Mouse (Mus musculus) midbrain, embryonic 15.5 days (tissue): ENCODE data around the gene Rassf3. TPM values are rescaled to one million over a fixed set of nuclear protein-coding genes. Genes with fewer than 3 reads are reported as not detected.

Source experiments
- ATAC-seq: fragments of 200-750 bp; cut with Nextera tagmentation; replicated peaks from 2 replicates; pipeline ENCODE4 v1.8.0; 2017; ENCODE audit warnings: moderate TSS enrichment
- H3K27ac ChIP-seq: fragments of 300-500 bp; sonication (generic); 2 replicates; pipeline ENCODE4 v1.5.1; 2015; ENCODE audit warnings: mild to moderate bottlenecking, inconsistent platforms
- H3K27me3 ChIP-seq: fragments of 300-500 bp; sonication (generic); replicated peaks from 2 replicates; pipeline ENCODE4 v1.6.1; 2015; ENCODE audit warnings: inconsistent platforms
- H3K36me3 ChIP-seq: fragments of 300-500 bp; sonication (generic); replicated peaks from 2 replicates; pipeline ENCODE4 v1.6.1; 2015; ENCODE audit warnings: inconsistent platforms
- H3K4me1 ChIP-seq: fragments of 300-500 bp; sonication (generic); 2 replicates; pipeline ENCODE4 v1.6.1; 2015; ENCODE audit warnings: inconsistent platforms
- H3K4me2 ChIP-seq: fragments of 300-500 bp; sonication (generic); 2 replicates; pipeline ENCODE4 v1.6.1; 2015; ENCODE audit warnings: inconsistent platforms, mild to moderate bottlenecking, moderate library complexity
- H3K4me3 ChIP-seq: fragments of 300-500 bp; sonication (generic); 2 replicates; pipeline ENCODE4 v1.5.1; 2015; ENCODE audit warnings: mild to moderate bottlenecking, inconsistent platforms
- H3K9ac ChIP-seq: fragments of 300-500 bp; sonication (generic); 2 replicates; pipeline ENCODE4 v1.6.1; 2015; ENCODE audit warnings: mild to moderate bottlenecking, inconsistent platforms
- H3K9me3 ChIP-seq: fragments of 300-500 bp; sonication (generic); 2 replicates; pipeline ENCODE4 v1.6.1; 2016; ENCODE audit warnings: inconsistent platforms
- WGBS: fragments of 180-500 bp; shearing (Covaris S2); methylation state at CpG from one replicate; pipeline ENCODE4 v1.1.7; 2015; ENCODE audit warnings: mixed read lengths; 5-methylcytosine and 5-hydroxymethylcytosine counted together
- polyA plus RNA-seq: library from polyadenylated mRNA; unstranded; fragments of >200 nt; fragmentation: Nextera tagmentation; extraction: Ambion mirVana; gene quantifications from 2 replicates; pipeline ENCODE4 v1.2.1, GENCODE M21; 2015

Gene Rassf3
- polyA plus RNA-seq, 1 experiment from 2014 or later = 4.2 TPM

GRCm38 (mm10) chr10:121483364-121483763 lies 7.2 kb upstream of the Rassf3 start:
- Histone ChIP-seq H3K9ac (no peak overlapping the region), H3K27me3 (no peaks in the 10 kb centered on the region), H3K36me3 (no peaks in the 10 kb centered on the region), H3K9me3 (no peaks in the 10 kb centered on the region), H3K27ac (no peak overlapping the region), H3K4me2 (no peak overlapping the region), H3K4me1 (no peaks in the 10 kb centered on the region), H3K4me3 (no peak overlapping the region)
- WGBS = 70% methylated on average over 1 of the region's 1 CpGs
- no peak for ATAC-seq

DNA sequence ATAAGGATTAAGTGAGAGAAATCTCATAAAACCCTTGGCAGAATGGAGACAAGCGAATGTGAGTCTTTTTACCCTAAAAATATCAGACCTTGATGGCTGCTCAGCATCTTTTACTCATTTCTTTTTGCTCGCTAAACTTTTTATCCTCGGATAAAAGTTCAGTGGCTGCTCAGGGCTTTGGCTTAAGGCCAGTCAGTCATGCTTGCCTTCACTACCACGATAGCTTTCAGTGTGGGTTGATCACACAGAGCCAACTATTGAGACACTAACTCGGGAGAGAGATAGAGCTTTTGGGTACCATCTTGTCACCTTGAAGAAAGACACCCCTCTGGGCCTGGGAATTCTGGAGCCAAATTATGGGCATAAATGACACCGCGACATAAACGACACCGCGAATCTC lies 5.0 kb upstream of the Rassf3 start:
- peaks cover 10% of the 10 kb centered on the region for H3K4me1 ChIP-seq
- H3K4me2 ChIP-seq = no peak overlapping the region
- H3K9me3 ChIP-seq = no peaks in the 10 kb centered on the region
- H3K4me3 ChIP-seq = no peak overlapping the region
- no peak overlapping the region for H3K27ac ChIP-seq
- WGBS = 85% methylated on average over 10 of the region's 10 CpGs
- H3K36me3 ChIP-seq = no peaks in the 10 kb centered on the region
- H3K9ac ChIP-seq = no peak overlapping the region
- no peak for ATAC-seq
- H3K27me3 ChIP-seq = no peaks in the 10 kb centered on the region

GRCm38 (mm10) chr10:121479987-121480386 lies 3.8 kb upstream of the Rassf3 start:
- no peak overlapping the region for H3K4me2 ChIP-seq
- peaks cover 21% of the 10 kb centered on the region for H3K4me1 ChIP-seq
- no peaks in the 10 kb centered on the region for H3K36me3 ChIP-seq
- no peak overlapping the region for H3K27ac ChIP-seq
- no peak for ATAC-seq
- H3K27me3 ChIP-seq = 0 out of 2 replicates have a peak, but pooled peaks cover 5% of the 10 kb centered on the region
- no peak overlapping the region for H3K9ac ChIP-seq
- no peaks in the 10 kb centered on the region for H3K9me3 ChIP-seq
- no peak overlapping the region for H3K4me3 ChIP-seq
- 98% methylated on average over 1 of the region's 1 CpGs for WGBS

GRCm38 (mm10) chr10:121477433-121477832 lies 1.3 kb upstream of the Rassf3 start:
- peak overlapping the region; percentile 85; the same call in 1 of the 2 replicates for H3K4me2 ChIP-seq

GRCm38 (mm10) chr10:121476968-121477337 lies 806 bp upstream of the Rassf3 start:
- no peaks in the 10 kb centered on the region for H3K36me3 ChIP-seq
- H3K4me3 ChIP-seq = peak overlapping the region; percentile 63
- no peak overlapping the region for H3K27ac ChIP-seq
- no peaks in the 10 kb centered on the region for H3K9me3 ChIP-seq
- H3K4me2 ChIP-seq = peak overlapping the region; percentile 85
- 14% methylated on average over 8 of the region's 8 CpGs for WGBS
- H3K9ac ChIP-seq = no peak overlapping the region
- ATAC-seq = peak; percentile 8; the same call in 1 of the 2 replicates
- peaks cover 18% of the 10 kb centered on the region for H3K27me3 ChIP-seq
- H3K4me1 ChIP-seq = peaks cover 21% of the 10 kb centered on the region

More at GRCm38 (mm10) chr10:121477433-121477832, 1.3 kb upstream of the Rassf3 start:
- 7% methylated on average over 10 of the region's 10 CpGs for WGBS
- peaks cover 21% of the 10 kb centered on the region for H3K4me1 ChIP-seq
- H3K9ac ChIP-seq = no peak overlapping the region
- H3K27ac ChIP-seq = no peak overlapping the region
- H3K9me3 ChIP-seq = no peaks in the 10 kb centered on the region
- no peak for ATAC-seq
- H3K4me3 ChIP-seq = no peak overlapping the region
- H3K27me3 ChIP-seq = peaks cover 18% of the 10 kb centered on the region
- H3K36me3 ChIP-seq = no peaks in the 10 kb centered on the region

DNA sequence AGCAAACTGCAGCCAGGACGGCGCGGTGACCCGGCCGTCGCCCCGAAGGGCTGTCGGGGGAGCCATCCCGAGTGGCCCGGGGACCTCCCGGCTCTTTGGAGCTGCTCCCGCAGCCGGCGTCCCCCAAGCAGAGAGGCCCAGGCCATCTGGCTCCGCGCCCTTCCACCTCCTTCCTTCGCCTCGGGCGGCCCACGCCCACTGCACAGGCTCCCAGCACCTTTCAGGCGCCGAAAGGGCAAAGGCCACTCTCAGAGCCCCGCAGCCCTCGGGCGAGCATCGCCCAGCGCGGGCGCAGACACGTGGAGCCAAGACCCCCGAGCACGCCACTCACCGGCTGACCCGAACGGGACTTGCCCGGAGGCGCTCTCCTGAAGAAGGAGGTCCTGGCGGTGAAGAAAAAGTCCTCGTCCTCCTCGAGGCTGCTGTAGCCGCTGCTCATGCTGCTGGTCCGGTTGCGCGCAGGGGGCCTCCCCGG lies 438 bp downstream of the Rassf3 start:
- Histone ChIP-seq H3K36me3 (no peaks in the 10 kb centered on the region), H3K4me2 (peak overlapping the region; percentile 85), H3K4me3 (peak overlapping the region; percentile 63), H3K27ac (no peak overlapping the region; the same call in 1 of the 2 replicates), H3K27me3 (peaks cover 18% of the 10 kb centered on the region), H3K9ac (peak overlapping the region; percentile 59), H3K9me3 (no peaks in the 10 kb centered on the region), H3K4me1 (peaks cover 27% of the 10 kb centered on the region)
- peak; percentile 72 for ATAC-seq
- WGBS = under 1% methylated on average over 44 of the region's 45 CpGs

DNA sequence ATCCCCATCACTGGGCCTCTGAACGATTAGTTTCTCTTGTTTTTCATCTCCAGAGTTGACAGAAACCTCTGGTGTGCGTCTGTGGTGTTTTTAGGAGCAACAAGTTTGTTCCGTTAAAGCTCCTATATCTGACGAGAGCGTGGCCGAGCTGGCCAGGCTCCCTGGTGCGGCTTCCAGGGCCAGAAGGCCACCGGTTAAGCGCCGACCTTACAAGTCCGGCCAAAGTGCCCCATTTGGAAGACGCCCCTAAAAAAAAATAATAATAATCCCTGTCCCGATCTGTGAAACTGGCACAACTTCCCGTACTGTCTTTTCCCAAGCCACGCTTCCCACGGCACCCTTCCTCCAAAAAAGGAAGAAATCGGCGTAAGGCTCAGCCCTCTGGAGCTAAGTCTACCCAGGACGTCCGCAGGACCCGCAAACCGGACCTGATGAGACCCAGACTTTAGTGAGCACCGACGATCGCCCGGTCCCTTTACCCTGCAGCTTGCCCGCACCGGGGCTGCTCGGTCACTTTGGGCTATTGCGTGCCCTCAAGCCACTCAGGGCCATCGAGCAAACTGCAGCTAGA lies 961 bp downstream of the Rassf3 start:
- Histone ChIP-seq H3K4me2 (peak overlapping the region; percentile 85), H3K9me3 (no peaks in the 10 kb centered on the region), H3K9ac (peak overlapping the region; percentile 59), H3K4me1 (peaks cover 27% of the 10 kb centered on the region), H3K27ac (no peak overlapping the region), H3K27me3 (peaks cover 18% of the 10 kb centered on the region), H3K4me3 (peak overlapping the region; percentile 63), H3K36me3 (no peaks in the 10 kb centered on the region)
- 4% methylated on average over 31 of the region's 31 CpGs for WGBS
- ATAC-seq = no peak

- no peak overlapping the region for H3K9ac ChIP-seq
- H3K36me3 ChIP-seq = no peaks in the 10 kb centered on the region
- H3K27ac ChIP-seq = no peak overlapping the region
- peaks cover 18% of the 10 kb centered on the region for H3K27me3 ChIP-seq
- no peak for ATAC-seq
- 40% methylated on average over 4 of the region's 4 CpGs for WGBS
- H3K9me3 ChIP-seq = no peaks in the 10 kb centered on the region
- peaks cover 27% of the 10 kb centered on the region for H3K4me1 ChIP-seq
- peak overlapping the region; percentile 63 for H3K4me3 ChIP-seq
- peak overlapping the region; percentile 85 for H3K4me2 ChIP-seq
Observed at GRCm38 (mm10) chr10:121474288-121474687, 1.9 kb downstream of the Rassf3 start.

- H3K9me3 ChIP-seq = no peaks in the 10 kb centered on the region
- no peak overlapping the region for H3K4me3 ChIP-seq
- no peaks in the 10 kb centered on the region for H3K36me3 ChIP-seq
- H3K4me1 ChIP-seq = peaks cover 27% of the 10 kb centered on the region
- H3K4me2 ChIP-seq = 0 out of 2 replicates have a peak overlapping the region, but pooled peaks have one; percentile 85
- H3K27me3 ChIP-seq = peaks cover 18% of the 10 kb centered on the region
- no peak for ATAC-seq
- 67% methylated on average over 12 of the region's 12 CpGs for WGBS
- H3K9ac ChIP-seq = no peak overlapping the region
- no peak overlapping the region for H3K27ac ChIP-seq
Observed at GRCm38 (mm10) chr10:121473723-121474215, 2.4 kb downstream of the Rassf3 start.

DNA sequence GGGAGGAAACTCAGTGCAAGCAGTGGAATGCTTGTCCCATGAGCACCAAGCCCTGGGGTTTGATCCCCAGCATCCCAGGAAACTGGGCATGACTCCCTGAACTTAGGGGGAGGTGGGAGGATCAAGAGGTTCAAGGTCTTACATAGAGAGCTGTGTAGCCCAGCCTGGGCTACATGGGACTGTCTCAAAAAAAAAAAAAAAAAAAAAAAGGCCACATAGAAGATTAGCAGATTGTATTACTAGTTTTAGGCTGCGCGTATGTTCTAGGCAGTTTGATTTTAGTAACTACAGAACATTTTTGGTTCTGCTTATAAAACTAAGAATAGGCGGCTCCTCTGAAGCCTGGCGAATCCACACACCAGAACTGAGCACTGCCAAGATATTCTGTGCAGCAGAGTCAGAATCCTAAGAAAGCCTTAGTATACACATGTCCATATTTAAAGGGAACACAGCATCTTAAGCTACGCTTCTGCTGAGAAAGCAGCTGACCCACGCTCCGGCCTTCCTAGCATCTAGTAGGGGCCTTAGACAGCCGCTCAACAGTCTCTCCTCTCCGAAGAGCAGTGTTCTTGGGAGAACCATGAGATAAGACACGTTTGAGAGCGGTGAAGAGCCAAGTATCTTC lies 3.4 kb downstream of the Rassf3 start:
- ATAC-seq = no peak
- Histone ChIP-seq H3K9ac (no peak overlapping the region), H3K9me3 (no peaks in the 10 kb centered on the region), H3K36me3 (no peaks in the 10 kb centered on the region), H3K27me3 (peaks cover 18% of the 10 kb centered on the region), H3K4me1 (peaks cover 27% of the 10 kb centered on the region), H3K4me3 (no peak overlapping the region), H3K27ac (no peak overlapping the region), H3K4me2 (no peak overlapping the region)
- WGBS = 85% methylated on average over 11 of the region's 11 CpGs

DNA sequence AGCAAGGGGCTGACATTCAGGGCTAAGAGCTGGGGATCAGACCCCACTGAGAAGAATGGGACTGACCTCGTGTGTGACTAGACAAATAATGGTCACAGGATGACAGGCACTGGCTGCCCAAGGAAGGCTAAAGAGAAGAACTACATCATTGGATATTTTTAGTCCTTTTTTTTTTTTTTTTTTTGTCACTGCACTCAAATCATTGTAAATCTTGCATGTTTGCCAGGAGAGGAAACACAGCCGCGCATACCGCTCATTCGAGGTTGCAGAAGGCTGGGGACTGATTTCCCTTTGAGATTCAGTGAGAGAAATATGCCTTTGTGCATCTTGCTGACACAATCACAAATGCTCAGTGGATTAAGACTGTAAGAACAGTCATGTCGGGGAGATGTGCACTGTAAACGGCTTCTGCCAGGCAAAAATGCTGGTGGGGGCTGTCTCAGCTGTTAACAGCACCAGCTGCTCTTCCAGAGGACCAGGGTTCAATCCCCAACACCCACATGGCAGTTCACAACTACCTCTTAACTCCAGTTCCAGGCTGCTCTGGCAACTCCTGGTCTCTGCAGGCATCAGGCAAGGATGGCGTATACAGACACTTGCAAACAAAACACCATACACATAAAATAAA lies 4.5 kb downstream of the Rassf3 start:
- Histone ChIP-seq H3K27me3 (peaks cover 18% of the 10 kb centered on the region), H3K4me1 (peaks cover 21% of the 10 kb centered on the region), H3K9me3 (no peaks in the 10 kb centered on the region), H3K36me3 (no peaks in the 10 kb centered on the region), H3K4me3 (no peak overlapping the region), H3K4me2 (no peak overlapping the region), H3K27ac (no peak overlapping the region), H3K9ac (no peak overlapping the region)
- 31% methylated on average over 8 of the region's 8 CpGs for WGBS
- no peak for ATAC-seq

DNA sequence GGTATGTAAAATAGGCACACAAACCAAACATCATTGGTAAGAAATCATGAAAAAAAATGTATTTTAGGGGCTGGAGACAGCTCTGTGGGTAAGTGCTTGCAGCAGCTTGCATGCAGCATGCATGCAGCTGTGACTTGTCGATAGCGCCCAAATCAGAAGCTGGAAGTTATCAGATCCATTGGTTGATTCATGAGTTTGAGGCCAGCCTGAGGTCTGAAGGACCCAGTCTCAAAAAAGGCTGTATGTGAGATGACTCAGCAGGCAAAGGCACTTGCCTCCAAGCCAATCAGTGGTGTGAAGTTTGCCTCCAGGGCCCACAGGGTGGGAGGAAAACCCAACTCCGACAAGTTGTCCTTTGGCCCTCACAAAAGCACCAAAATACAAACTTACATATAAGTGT lies 6.5 kb downstream of the Rassf3 start:
- no peak for ATAC-seq
- 82% methylated on average over 3 of the region's 3 CpGs for WGBS
- Histone ChIP-seq H3K4me2 (no peak overlapping the region), H3K9ac (no peak overlapping the region), H3K27ac (no peak overlapping the region), H3K4me3 (no peak overlapping the region), H3K27me3 (peaks cover 10% of the 10 kb centered on the region), H3K4me1 (peaks cover 6% of the 10 kb centered on the region; the same call in 1 of the 2 replicates), H3K9me3 (no peaks in the 10 kb centered on the region), H3K36me3 (no peaks in the 10 kb centered on the region)
